Mouse (Mus musculus) forebrain, embryonic 11.5 days (tissue): ENCODE data around the gene Gm49342. TPM values are rescaled to one million over a fixed set of nuclear protein-coding genes. Genes with fewer than 3 reads are reported as not detected.
A peak's percentile ranks its signal among the peaks of the same experiment; 100 is the strongest.
"Not testable (repeated sequence)": the region's sequence is repeated elsewhere in the genome, so short reads cannot be mapped to it uniquely, and the experiment has no call there.

ENCODE experiments used
- ATAC-seq: fragments of 200-750 bp; cut with Nextera tagmentation; replicated peaks from 2 replicates; pipeline ENCODE4 v1.8.0; 2017; ENCODE audit warnings: moderate TSS enrichment; ENCODE audit not compliant: low FRiP score
- DNase-seq: peaks from one replicate; pipeline ENCODE4 v3.0.0-alpha.2; 2017; ENCODE audit warnings: low spot score
- H3K27ac ChIP-seq: fragments of 300-500 bp; sonication (generic); 2 replicates; pipeline ENCODE4 v1.5.1; 2014; ENCODE audit warnings: low read depth, low read length
- H3K27me3 ChIP-seq: fragments of 300-500 bp; sonication (generic); 2 replicates; pipeline ENCODE4 v1.6.1; 2014; ENCODE audit warnings: mild to moderate bottlenecking, low read length, mixed read lengths; ENCODE audit not compliant: control insufficient read depth, insufficient read depth
- H3K36me3 ChIP-seq: fragments of 300-500 bp; sonication (generic); 2 replicates; pipeline ENCODE4 v1.6.1; 2014; ENCODE audit warnings: mild to moderate bottlenecking, low read length, moderate library complexity, mixed read lengths; ENCODE audit not compliant: control insufficient read depth, insufficient read depth
- H3K4me1 ChIP-seq: fragments of 300-500 bp; sonication (generic); replicated peaks from 2 replicates; pipeline ENCODE4 v1.6.1; 2014; ENCODE audit warnings: low read length, mixed read lengths; ENCODE audit not compliant: control insufficient read depth, insufficient read depth
- H3K4me2 ChIP-seq: fragments of 300-500 bp; sonication (generic); 2 replicates; pipeline ENCODE4 v1.6.1; 2014; ENCODE audit warnings: low read depth, mild to moderate bottlenecking, low read length, moderate library complexity, mixed read lengths; ENCODE audit not compliant: severe bottlenecking
- H3K4me3 ChIP-seq: fragments of 300-500 bp; sonication (generic); 2 replicates; pipeline ENCODE4 v1.5.1; 2014; ENCODE audit warnings: low read depth, low read length
- H3K9ac ChIP-seq: fragments of 300-500 bp; sonication (generic); 2 replicates; pipeline ENCODE4 v1.6.1; 2014; ENCODE audit warnings: low read length
- H3K9me3 ChIP-seq: fragments of 300-500 bp; sonication (generic); 2 replicates; pipeline ENCODE4 v1.6.1; 2016; ENCODE audit warnings: low read length, mixed read lengths; ENCODE audit not compliant: control insufficient read depth
- WGBS: fragments of 180-500 bp; shearing (Covaris S2); extraction: QIAGEN DNeasy Blood & Tissue Kit; methylation state at CpG from one replicate; pipeline ENCODE4 v1.1.7; 2014; 5-methylcytosine and 5-hydroxymethylcytosine counted together
- polyA plus RNA-seq: library from polyadenylated mRNA; unstranded; fragments of >200 nt; fragmentation: Nextera tagmentation; extraction: Ambion mirVana; gene quantifications from 2 replicates; pipeline ENCODE4 v1.2.1, GENCODE M21; 2014

Gm49342 gene
- polyA plus RNA-seq, 1 experiment from 2014 or later = not detected

DNA sequence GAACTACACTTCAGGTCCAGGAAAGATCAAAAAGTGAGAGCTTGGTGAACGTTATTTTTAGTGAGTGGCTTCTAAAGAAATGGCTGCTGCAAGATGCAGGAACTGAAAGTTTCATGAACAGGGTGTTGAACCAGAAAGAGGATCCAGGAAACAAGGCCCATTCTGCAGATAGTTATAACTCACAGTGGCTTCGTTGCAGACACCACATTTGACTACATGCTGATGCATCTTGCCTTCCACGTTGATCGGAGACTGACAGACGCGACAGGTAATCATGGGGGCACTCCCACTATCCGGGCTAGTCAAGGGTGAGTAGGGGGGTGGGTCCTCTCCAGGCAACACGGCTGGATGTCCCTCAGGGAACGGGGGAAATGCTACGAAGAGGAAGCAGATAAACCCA lies 14.4 kb upstream of the Gm49342 start:
- Histone ChIP-seq H3K36me3 (peaks cover 4% of the 10 kb centered on the region; the same call in 1 of the 2 replicates), H3K27me3 (no peaks in the 10 kb centered on the region), H3K4me3 (peak overlapping the region; percentile 97), H3K27ac (peak overlapping the region; percentile 57; the same call in 1 of the 2 replicates), H3K4me1 (peaks cover 9% of the 10 kb centered on the region; the same call in 1 of the 2 replicates), H3K4me2 (peak overlapping the region; percentile 83), H3K9me3 (no peaks in the 10 kb centered on the region), H3K9ac (peak overlapping the region; percentile 96)
- 19% methylated on average over 10 of the region's 10 CpGs for WGBS
- ATAC-seq (no peak), DNase-seq (peak; percentile 57)

- WGBS = under 1% methylated on average over 38 of the region's 38 CpGs
- H3K4me3 ChIP-seq = peak overlapping the region; percentile 97
These were observed 14.0 kb upstream of the Gm49342 start for GRCm38 (mm10) chr14:50930377-50930753.

GRCm38 (mm10) chr14:50930754-50931492 lies 13.4 kb upstream of the Gm49342 start, which contains the start of the genes Pip4p1 and Pnp:
Pip4p1 (minus strand) TSS chr14:50930856.
Pnp (plus strand) TSS chr14:50931082.
- peak within 1 kb of the TSS; percentile 97 for H3K4me3 ChIP-seq
- peaks cover 9% of the 10 kb centered on the region; the same call in 1 of the 2 replicates for H3K4me1 ChIP-seq
- WGBS = 0% methylated on average over 66 of the region's 68 CpGs
- H3K4me2 ChIP-seq = peak within 1 kb of the TSS; percentile 83
- ATAC-seq (peak; percentile 99), DNase-seq (peak; percentile 98)
- H3K27me3 ChIP-seq = no peaks in the 10 kb centered on the region
- peaks cover 4% of the 10 kb centered on the region; the same call in 1 of the 2 replicates for H3K36me3 ChIP-seq
- peak within 1 kb of the TSS; percentile 96 for H3K9ac ChIP-seq
- H3K9me3 ChIP-seq = no peaks in the 10 kb centered on the region
- H3K27ac ChIP-seq = peak within 1 kb of the TSS; percentile 89

More at GRCm38 (mm10) chr14:50930377-50930753, 14.0 kb upstream of the Gm49342 start:
- Histone ChIP-seq H3K4me1 (peaks cover 9% of the 10 kb centered on the region; the same call in 1 of the 2 replicates), H3K4me2 (peak overlapping the region; percentile 83), H3K36me3 (peaks cover 4% of the 10 kb centered on the region; the same call in 1 of the 2 replicates), H3K27ac (peak overlapping the region; percentile 57; the same call in 1 of the 2 replicates), H3K9me3 (no peaks in the 10 kb centered on the region), H3K27me3 (no peaks in the 10 kb centered on the region), H3K9ac (peak overlapping the region; percentile 96)
- ATAC-seq = peak; percentile 54
- DNase-seq = no peak

GRCm38 (mm10) chr14:50931493-50932020 lies 12.8 kb upstream of the Gm49342 start:
- no peaks in the 10 kb centered on the region for H3K9me3 ChIP-seq
- H3K36me3 ChIP-seq = peaks cover 4% of the 10 kb centered on the region; the same call in 1 of the 2 replicates
- no peaks in the 10 kb centered on the region for H3K27me3 ChIP-seq
- ATAC-seq = no peak
- DNase-seq = no peak
- H3K9ac ChIP-seq = peak overlapping the region; percentile 53
- peak overlapping the region; percentile 83 for H3K4me2 ChIP-seq
- peak overlapping the region; percentile 89 for H3K27ac ChIP-seq
- H3K4me3 ChIP-seq = peak overlapping the region; percentile 97
- 12% methylated on average over 12 of the region's 12 CpGs for WGBS
- peaks cover 7% of the 10 kb centered on the region; the same call in 1 of the 2 replicates for H3K4me1 ChIP-seq

DNA sequence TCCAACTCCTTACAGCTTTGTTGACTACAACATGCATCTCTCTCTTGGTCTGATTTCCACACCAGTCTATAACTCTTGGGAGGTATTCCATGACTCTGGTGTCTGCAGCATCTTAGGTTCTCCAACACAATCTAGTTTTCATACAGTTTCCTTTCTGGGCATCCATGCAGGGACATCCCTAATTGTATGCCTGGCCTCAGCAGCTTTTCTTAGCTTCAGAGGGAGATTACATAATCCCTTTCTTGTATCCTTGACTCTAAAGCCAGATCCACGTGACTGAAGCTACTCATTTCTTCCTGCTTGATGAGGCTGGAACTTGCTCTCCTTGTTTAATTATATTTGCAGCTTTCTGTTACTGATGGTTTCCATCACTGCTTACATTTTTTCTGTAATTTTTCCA lies 7.7 kb upstream of the Gm49342 start:
- Histone ChIP-seq H3K27me3 (no peaks in the 10 kb centered on the region), H3K4me1 (no peaks in the 10 kb centered on the region), H3K36me3 (no peaks in the 10 kb centered on the region), H3K9me3 (no peaks in the 10 kb centered on the region), H3K9ac (no peak overlapping the region), H3K4me2 (no peak overlapping the region), H3K4me3 (no peak overlapping the region), H3K27ac (no peak overlapping the region)
- ATAC-seq = no peak
- WGBS = 44% methylated on average over 1 of the region's 1 CpGs
- DNase-seq = no peak

DNA sequence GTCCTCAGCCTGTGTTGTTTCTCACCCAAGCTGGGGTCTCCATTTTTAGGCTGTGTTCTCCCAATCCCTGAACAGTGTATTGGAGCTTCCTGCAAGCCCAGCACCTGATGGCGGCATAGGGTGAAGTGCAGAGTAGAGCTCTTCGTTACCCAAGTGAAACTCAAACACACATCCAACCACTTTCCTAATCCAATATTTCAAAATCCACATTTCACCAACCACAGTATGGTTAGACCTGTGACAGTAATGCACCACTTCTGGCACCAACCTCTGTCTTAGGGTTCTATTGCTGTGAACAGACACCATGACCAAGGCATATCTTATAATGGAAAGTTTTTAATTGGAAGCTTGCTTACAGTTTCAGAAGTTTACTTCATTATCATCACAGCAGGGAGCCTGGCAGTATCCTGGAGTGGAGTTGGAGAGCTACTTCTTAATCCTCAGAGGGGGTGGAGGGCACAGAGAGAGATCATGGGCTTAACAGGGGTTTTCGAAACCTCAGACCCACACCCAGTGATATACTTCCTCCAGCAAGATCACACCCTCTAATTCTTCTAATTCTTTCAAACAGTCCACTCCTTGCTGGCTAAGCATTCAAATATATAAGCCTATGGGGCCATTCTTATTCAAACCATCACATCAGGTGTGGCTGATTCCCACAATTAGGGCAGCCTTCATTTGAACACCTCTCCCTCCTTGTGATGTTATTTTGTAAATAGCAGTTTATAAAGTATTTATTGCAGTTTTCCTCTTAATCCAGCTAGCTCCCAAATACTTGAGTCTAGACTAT lies 6.0 kb upstream of the Gm49342 start:
- WGBS = 85% methylated on average over 3 of the region's 3 CpGs
- Histone ChIP-seq H3K4me1 (no peaks in the 10 kb centered on the region), H3K4me3 (no peak overlapping the region), H3K27ac (no peak overlapping the region), H3K9ac (no peak overlapping the region), H3K4me2 (no peak overlapping the region), H3K27me3 (no peaks in the 10 kb centered on the region), H3K9me3 (no peaks in the 10 kb centered on the region), H3K36me3 (no peaks in the 10 kb centered on the region)
- ATAC-seq (no peak), DNase-seq (no peak)

DNA sequence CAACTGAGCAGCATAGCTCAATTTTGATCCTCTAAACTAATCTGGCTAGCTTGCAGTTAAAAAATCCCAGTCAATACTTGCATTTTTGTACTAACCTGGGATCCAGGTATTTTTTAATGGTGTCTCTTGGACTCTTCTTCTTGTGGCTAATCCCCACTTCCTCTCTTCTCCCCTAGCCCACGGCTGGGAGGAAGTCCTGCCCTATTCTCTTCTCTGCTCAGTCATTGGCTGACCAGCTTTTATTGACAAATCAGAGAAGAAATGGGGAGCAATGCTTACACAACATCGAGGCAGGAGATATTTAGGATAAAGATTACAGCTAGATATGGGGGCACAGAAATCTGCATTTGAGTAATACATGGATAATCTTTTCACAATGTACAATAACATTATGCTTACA lies 5.4 kb upstream of the Gm49342 start:
- H3K36me3 ChIP-seq = no peaks in the 10 kb centered on the region
- H3K9ac ChIP-seq = no peak overlapping the region
- H3K4me2 ChIP-seq = no peak overlapping the region
- DNase-seq (no peak), ATAC-seq (no peak)
- H3K9me3 ChIP-seq = no peaks in the 10 kb centered on the region
- H3K27me3 ChIP-seq = no peaks in the 10 kb centered on the region
- no peaks in the 10 kb centered on the region for H3K4me1 ChIP-seq
- H3K27ac ChIP-seq = no peak overlapping the region
- H3K4me3 ChIP-seq = no peak overlapping the region
- WGBS = 55% methylated on average over 2 of the region's 2 CpGs

DNA sequence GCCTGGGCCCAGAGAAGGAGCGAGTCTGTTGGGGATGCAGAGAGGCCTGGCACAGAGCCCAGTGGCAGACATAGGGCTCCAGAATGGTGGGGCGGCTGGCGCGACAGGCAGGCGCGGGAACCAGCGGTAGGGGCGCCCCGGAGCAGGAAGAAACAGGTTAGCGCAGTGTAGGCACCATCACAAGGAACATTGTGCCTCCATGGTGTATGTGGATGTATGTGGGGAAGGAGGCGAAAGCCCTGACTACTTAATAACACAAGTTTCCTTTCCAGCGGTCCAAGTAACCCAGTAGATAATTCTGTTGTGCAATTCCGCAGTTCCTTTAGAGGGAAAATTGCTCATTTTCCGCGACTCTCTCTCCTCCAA lies 334 bp downstream of the Gm49342 start:
- H3K4me1 ChIP-seq, H3K36me3 ChIP-seq, H3K9me3 ChIP-seq, DNase-seq, H3K27me3 ChIP-seq: not testable (repeated sequence)
- 2% methylated on average over 14 of the region's 15 CpGs for WGBS
- ATAC-seq = peak; percentile 95
- peak overlapping the region; percentile 65 for H3K9ac ChIP-seq
- H3K4me2 ChIP-seq = peak overlapping the region; percentile 61
- peak overlapping the region; percentile 42 for H3K4me3 ChIP-seq
- H3K27ac ChIP-seq = peak overlapping the region; percentile 72
